Mouse (Mus musculus) megakaryocyte, embryonic 14.5 days (primary cell): ENCODE measurements at regions not wholly inside any gene's neighbourhood (a gene's known extent, or its start where the extent isn't known, plus 50 kb on each side); places are given as distances from the start of the nearest gene placed in this dataset.

Experiments
- FLI1 ChIP-seq: IDR thresholded peaks from 2 replicates; pipeline ENCODE4 v1.6.1; 2012; ENCODE audit warnings: low read length, inconsistent platforms, mixed read lengths
- GATA1 ChIP-seq: IDR thresholded peaks from 3 replicates; pipeline ENCODE4 v1.6.1; 2012; ENCODE audit warnings: mixed read lengths, low read length, inconsistent platforms, borderline replicate concordance

DNA sequence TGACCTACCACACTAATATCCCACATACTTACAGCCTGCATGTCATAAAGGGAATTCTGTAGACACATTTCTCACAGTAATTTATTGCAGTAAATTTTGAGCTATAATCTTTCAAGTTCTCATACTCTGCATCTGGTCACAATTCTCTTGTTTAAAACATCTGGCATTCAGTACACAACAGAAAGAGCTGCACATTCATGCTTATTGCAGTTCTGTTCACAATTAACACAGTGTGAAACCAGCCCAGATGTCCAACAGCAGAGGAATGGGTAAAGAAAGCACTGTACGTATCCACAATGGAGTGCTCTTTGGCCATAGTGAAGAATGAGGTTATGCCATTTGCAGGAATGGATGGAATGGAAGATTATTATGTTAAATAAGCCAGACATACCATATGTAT is 72.5 kb upstream of the S1pr1 start:
- TF ChIP-seq GATA1 (no peak), FLI1 (no peak)
